Mouse (Mus musculus) cortical plate, adult 2 months (tissue): ENCODE results near the gene Mat2a.

ENCODE experiments used
- CTCF ChIP-seq: fragments of 200-500 bp; IDR thresholded peaks from 2 replicates; pipeline ENCODE4 v1.5.1; 2011; ENCODE audit warnings: mild to moderate bottlenecking, control low read depth, low read length; ENCODE audit not compliant: insufficient read depth; ENCODE audit errors: extremely low read depth
- POLR2A ChIP-seq: fragments of 200-500 bp; IDR thresholded peaks from 2 replicates; pipeline ENCODE4 v1.6.1; 2011; ENCODE audit warnings: mild to moderate bottlenecking, low read length, control low read depth; ENCODE audit not compliant: insufficient read depth; ENCODE audit errors: extremely low read depth

DNA sequence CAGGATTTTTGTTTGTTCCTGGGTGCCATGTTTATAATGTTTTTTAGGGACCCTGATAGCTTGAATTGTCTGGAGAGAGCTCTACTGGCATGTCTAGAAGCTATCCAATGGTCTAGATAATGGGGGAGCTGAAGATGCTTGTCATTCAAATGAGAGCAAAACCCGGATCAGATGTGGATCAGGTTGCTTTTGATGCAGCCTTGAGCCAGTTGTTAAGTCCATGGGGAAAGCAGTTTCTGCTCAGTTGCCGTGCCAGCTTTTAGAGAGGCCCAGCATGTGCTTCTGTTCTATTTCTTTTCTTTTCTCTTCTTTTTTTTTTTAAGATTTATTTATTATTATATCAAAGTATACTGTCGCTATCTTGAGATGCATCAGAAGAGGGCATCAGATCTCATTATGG lies 14.2 kb upstream of the Mat2a start:
- TF ChIP-seq POLR2A = no peak
- no peak for TF ChIP-seq CTCF
